Mouse (Mus musculus) embryonic fibroblast, embryonic 13.5 days (primary cell): ENCODE data around the gene Msh5. TPM values are rescaled to one million over a fixed set of nuclear protein-coding genes. Genes with fewer than 3 reads are reported as not detected.

Source experiments
- H3K27ac ChIP-seq: 2 replicates; pipeline ENCODE4 v1.5.1; 2012; ENCODE audit warnings: low read length, control low read depth, inconsistent platforms; ENCODE audit not compliant: insufficient read depth
- H3K4me1 ChIP-seq: 2 replicates; pipeline ENCODE4 v1.6.1; 2011; ENCODE audit warnings: low read length; ENCODE audit not compliant: control insufficient read depth, insufficient read depth
- H3K4me3 ChIP-seq: 2 replicates; pipeline ENCODE4 v1.5.1; 2011; ENCODE audit warnings: mild to moderate bottlenecking, control low read depth, low read length; ENCODE audit not compliant: insufficient read depth
- CTCF ChIP-seq: IDR thresholded peaks from 2 replicates; pipeline ENCODE4 v1.5.1; 2011; ENCODE audit warnings: mild to moderate bottlenecking, control low read depth, low read length, moderate library complexity, borderline replicate concordance; ENCODE audit not compliant: insufficient read depth
- POLR2A ChIP-seq: IDR thresholded peaks from 2 replicates; pipeline ENCODE4 v1.6.1; 2011; ENCODE audit warnings: low read depth, mild to moderate bottlenecking, control low read depth, low read length, moderate library complexity
- polyA plus RNA-seq: library from polyadenylated mRNA; stranded (reverse); fragments of >200 nt; gene quantifications from 2 replicates; pipeline ENCODE4 v1.2.4, GENCODE M21; 2011; ENCODE audit warnings: low read depth; ENCODE audit not compliant: missing spikeins, insufficient read length

The Msh5 gene
- polyA plus RNA-seq, 1 experiment: 2.8 TPM

DNA sequence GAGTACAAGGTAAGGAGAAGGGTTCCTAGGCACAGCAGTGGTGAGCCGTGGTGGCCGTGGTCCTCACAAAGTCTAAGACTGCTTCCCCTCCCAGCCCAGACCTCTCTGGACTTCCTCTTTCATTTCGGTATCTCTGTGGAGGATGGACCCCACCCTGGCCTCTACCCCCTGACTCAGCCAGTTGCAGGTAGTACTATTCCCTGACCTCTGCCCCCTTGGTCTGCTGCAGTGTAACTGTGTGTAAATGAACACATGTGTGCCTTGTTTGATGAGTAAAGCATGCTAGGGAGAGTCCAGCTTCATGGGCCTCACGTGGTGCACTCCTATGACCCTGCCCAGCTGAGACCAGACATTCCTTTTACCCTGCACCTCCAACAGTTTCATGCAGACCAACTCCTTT lies 22.8 kb downstream of the Msh5 start:
- Histone ChIP-seq H3K27ac (no peak overlapping the region), H3K4me3 (no peak overlapping the region), H3K4me1 (no peaks in the 10 kb centered on the region)
- TF ChIP-seq POLR2A: no peak
- no peak for TF ChIP-seq CTCF

DNA sequence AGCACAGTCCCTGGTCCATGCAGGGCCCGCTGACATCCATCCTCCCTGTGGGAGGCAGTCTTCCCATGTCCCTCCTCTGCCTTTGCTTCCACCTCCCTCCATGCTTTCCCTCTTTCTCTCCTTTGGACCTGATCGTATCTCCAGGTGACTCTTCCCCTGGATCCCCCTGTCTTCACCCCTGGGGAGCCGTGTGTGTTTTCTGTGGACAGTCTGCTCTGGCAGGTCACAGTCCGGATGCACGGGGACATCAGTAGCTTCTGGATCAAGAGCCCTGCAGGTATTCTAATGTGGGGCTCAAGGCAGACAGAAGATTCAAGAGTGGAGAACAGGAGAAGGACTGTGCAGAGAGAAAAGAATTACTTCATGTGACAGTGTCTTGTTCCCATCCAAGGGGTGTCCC lies 23.3 kb downstream of the Msh5 start:
- no peak overlapping the region for H3K4me3 ChIP-seq
- H3K27ac ChIP-seq: no peak overlapping the region
- no peak for TF ChIP-seq CTCF
- no peak for TF ChIP-seq POLR2A
- no peaks in the 10 kb centered on the region for H3K4me1 ChIP-seq

- H3K4me1 ChIP-seq: no peaks in the 10 kb centered on the region
- H3K27ac ChIP-seq: no peak overlapping the region
- no peak for TF ChIP-seq CTCF
- no peak for TF ChIP-seq POLR2A
- no peak overlapping the region for H3K4me3 ChIP-seq
Measured at GRCm38 (mm10) chr17:35022541-35023060, 23.9 kb downstream of the Msh5 start.

GRCm38 (mm10) chr17:35021842-35022477 lies 24.6 kb downstream of the Msh5 start:
- no peak overlapping the region for H3K4me3 ChIP-seq
- TF ChIP-seq POLR2A (no peak), CTCF (no peak)
- no peak overlapping the region for H3K27ac ChIP-seq
- H3K4me1 ChIP-seq: no peaks in the 10 kb centered on the region

GRCm38 (mm10) chr17:35021163-35021808 lies 25.3 kb downstream of the Msh5 start:
- Histone ChIP-seq H3K4me1 (no peaks in the 10 kb centered on the region), H3K27ac (no peak overlapping the region), H3K4me3 (no peak overlapping the region)
- peak; percentile 93 for TF ChIP-seq CTCF
- TF ChIP-seq POLR2A: no peak

- Histone ChIP-seq H3K4me1 (no peaks in the 10 kb centered on the region), H3K4me3 (no peak overlapping the region)
- TF ChIP-seq CTCF (no peak), POLR2A (no peak)
Measured at GRCm38 (mm10) chr17:35020551-35020950, 26.0 kb downstream of the Msh5 start.

DNA sequence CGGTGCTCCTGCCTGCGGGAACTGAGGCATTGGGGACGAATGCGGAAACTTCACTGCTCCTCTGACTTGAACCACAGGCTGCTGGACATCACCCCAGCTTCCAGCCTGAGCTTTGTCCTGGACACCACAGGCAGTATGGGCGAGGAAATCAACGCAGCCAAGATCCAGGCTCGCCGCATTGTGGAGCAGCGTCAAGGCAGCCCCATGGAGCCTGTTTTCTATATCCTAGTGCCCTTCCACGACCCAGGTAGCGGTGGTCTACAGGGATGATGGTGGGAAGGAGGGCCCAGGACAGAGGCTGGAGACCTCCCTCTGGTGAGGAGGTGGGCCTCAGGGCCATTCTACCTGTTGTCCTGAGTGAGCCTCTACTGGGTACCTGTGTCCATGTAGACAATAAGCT lies 26.7 kb downstream of the Msh5 start:
- Histone ChIP-seq H3K4me3 (no peak overlapping the region), H3K4me1 (no peaks in the 10 kb centered on the region), H3K27ac (no peak overlapping the region)
- TF ChIP-seq CTCF (no peak), POLR2A (no peak)

More at GRCm38 (mm10) chr17:35020551-35020950, 26.0 kb downstream of the Msh5 start:
- no peak overlapping the region for H3K27ac ChIP-seq

- Histone ChIP-seq H3K4me3 (no peak overlapping the region), H3K4me1 (no peaks in the 10 kb centered on the region), H3K27ac (no peak overlapping the region)
- TF ChIP-seq POLR2A (no peak), CTCF (no peak)
Measured at GRCm38 (mm10) chr17:35018171-35018570, 28.4 kb downstream of the Msh5 start.

DNA sequence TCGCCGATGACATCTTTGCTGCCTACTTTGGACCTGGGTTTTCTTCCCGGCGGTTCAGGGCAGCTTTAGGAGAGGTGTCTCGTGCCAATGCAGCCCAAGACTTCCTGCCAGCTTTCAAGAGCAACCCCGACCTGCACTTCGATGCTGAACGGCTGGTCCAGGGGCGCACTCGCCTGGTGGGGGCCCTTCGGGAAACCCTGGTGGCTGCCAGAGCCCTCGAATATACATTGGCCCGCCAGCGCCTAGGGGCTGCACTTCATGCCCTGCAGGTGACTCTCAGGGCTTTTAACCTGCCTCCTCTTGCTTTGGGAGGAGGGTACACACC lies 28.9 kb downstream of the Msh5 start:
- TF ChIP-seq POLR2A: no peak
- no peak for TF ChIP-seq CTCF
- Histone ChIP-seq H3K4me3 (no peak overlapping the region), H3K4me1 (no peaks in the 10 kb centered on the region), H3K27ac (no peak overlapping the region)
